Mouse (Mus musculus) neural tube, embryonic 14.5 days (tissue): ENCODE results near the gene Idh3a. TPM values are rescaled to one million over a fixed set of nuclear protein-coding genes. Genes with fewer than 3 reads are reported as not detected.
A peak's percentile ranks its signal among the peaks of the same experiment; 100 is the strongest.

Source experiments
- ATAC-seq: fragments of 200-750 bp; cut with Nextera tagmentation; 2 replicates; pipeline ENCODE4 v1.8.0; 2017; ENCODE audit warnings: low read depth, mild to moderate bottlenecking, moderate TSS enrichment, moderate library complexity
- H3K27ac ChIP-seq: fragments of 300-500 bp; sonication (generic); 2 replicates; pipeline ENCODE4 v1.5.1; 2014; ENCODE audit warnings: low read depth, mild to moderate bottlenecking, control low read depth, low read length, moderate library complexity, mixed read lengths
- H3K27me3 ChIP-seq: fragments of 300-500 bp; sonication (generic); 2 replicates; pipeline ENCODE4 v1.6.1; 2014; ENCODE audit warnings: low read length; ENCODE audit not compliant: control insufficient read depth, insufficient read depth
- H3K36me3 ChIP-seq: fragments of 300-500 bp; sonication (generic); 2 replicates; pipeline ENCODE4 v1.6.1; 2014; ENCODE audit warnings: low read length, mixed read lengths; ENCODE audit not compliant: control insufficient read depth, insufficient read depth
- H3K4me1 ChIP-seq: fragments of 300-500 bp; sonication (generic); 2 replicates; pipeline ENCODE4 v1.6.1; 2014; ENCODE audit warnings: low read length; ENCODE audit not compliant: control insufficient read depth, insufficient read depth
- H3K4me2 ChIP-seq: fragments of 300-500 bp; sonication (generic); 2 replicates; pipeline ENCODE4 v1.6.1; 2014; ENCODE audit warnings: mild to moderate bottlenecking, low read depth, low read length, control low read depth
- H3K4me3 ChIP-seq: fragments of 300-500 bp; sonication (generic); 2 replicates; pipeline ENCODE4 v1.5.1; 2014; ENCODE audit warnings: low read depth, low read length, control low read depth, mixed read lengths
- H3K9ac ChIP-seq: fragments of 300-500 bp; sonication (generic); replicated peaks from 2 replicates; pipeline ENCODE4 v1.6.1; 2014; ENCODE audit warnings: low read depth, mild to moderate bottlenecking, control low read depth, low read length, mixed read lengths
- H3K9me3 ChIP-seq: fragments of 300-500 bp; sonication (generic); 2 replicates; pipeline ENCODE4 v1.6.1; 2016; ENCODE audit warnings: low read length; ENCODE audit not compliant: control insufficient read depth
- WGBS: fragments of 180-500 bp; shearing (Covaris S2); extraction: QIAGEN DNeasy Blood & Tissue Kit; methylation state at CpG from one replicate; pipeline ENCODE4 v1.1.7; 2014; 5-methylcytosine and 5-hydroxymethylcytosine counted together
- polyA plus RNA-seq: library from polyadenylated mRNA; unstranded; fragments of >200 nt; fragmentation: Nextera tagmentation; extraction: Ambion mirVana; gene quantifications from 2 replicates; pipeline ENCODE4 v1.2.1, GENCODE M21; 2014

Gene Idh3a
- polyA plus RNA-seq, 1 experiment from 2014 or later, result 178 TPM

DNA sequence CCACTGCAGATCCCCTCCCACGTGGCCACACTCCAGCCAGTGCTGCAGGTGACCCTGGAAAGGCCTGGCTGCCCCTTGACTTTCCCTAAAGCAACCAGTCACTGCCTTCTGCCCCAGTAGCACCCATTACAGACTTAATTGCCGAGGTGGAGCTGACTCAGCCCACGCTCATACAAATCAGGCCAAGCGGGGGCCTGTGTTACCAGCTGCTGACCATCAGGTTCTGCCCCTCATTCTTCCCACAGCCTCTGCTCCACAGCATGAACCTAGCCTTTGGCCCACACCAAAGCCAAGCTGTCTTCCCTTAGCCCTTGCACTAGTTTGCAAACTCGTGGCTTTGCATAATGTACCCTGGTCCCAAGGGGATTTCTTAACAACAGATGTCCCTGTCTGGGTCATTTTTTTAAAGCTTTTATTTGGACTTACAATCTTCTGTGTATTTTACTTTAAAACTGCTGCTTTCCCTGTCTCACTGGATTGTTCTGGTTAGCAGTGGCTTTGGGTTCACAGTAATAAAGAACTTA is 18.1 kb downstream of the Idh3a start:
- H3K27me3 ChIP-seq, result no peaks in the 10 kb centered on the region
- H3K27ac ChIP-seq, result no peak overlapping the region
- H3K36me3 ChIP-seq, result peaks cover 44% of the 10 kb centered on the region
- 53% methylated on average over 5 of the region's 5 CpGs for WGBS
- H3K4me3 ChIP-seq, result no peak overlapping the region
- H3K9ac ChIP-seq, result no peak overlapping the region
- ATAC-seq, result no peak
- H3K4me2 ChIP-seq, result no peak overlapping the region
- H3K4me1 ChIP-seq, result no peaks in the 10 kb centered on the region
- H3K9me3 ChIP-seq, result no peaks in the 10 kb centered on the region

DNA sequence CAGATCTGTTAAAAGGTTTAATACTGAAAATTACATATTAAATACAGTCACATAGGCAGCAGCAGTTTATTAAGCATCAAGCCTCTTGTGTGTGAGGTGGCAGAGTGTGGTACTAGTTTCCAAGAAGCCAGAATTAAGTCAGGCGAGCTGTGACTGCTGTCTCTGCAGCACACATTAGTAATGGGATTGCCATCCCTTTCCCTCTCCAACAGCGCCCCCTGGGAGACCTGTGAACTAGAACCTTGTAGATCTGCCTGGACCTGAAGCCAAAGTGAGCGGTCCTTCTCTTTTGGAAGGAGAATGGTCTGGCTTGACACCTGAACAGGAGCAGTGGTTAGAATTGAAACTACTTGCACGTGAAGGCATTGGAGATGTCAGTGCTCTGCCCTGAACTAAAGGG is 18.8 kb downstream of the Idh3a start:
- Histone ChIP-seq H3K4me1 (no peaks in the 10 kb centered on the region), H3K27me3 (no peaks in the 10 kb centered on the region), H3K4me3 (no peak overlapping the region), H3K27ac (no peak overlapping the region), H3K9ac (no peak overlapping the region), H3K9me3 (no peaks in the 10 kb centered on the region), H3K4me2 (no peak overlapping the region), H3K36me3 (peaks cover 38% of the 10 kb centered on the region)
- 65% methylated on average over 4 of the region's 4 CpGs for WGBS
- no peak for ATAC-seq

DNA sequence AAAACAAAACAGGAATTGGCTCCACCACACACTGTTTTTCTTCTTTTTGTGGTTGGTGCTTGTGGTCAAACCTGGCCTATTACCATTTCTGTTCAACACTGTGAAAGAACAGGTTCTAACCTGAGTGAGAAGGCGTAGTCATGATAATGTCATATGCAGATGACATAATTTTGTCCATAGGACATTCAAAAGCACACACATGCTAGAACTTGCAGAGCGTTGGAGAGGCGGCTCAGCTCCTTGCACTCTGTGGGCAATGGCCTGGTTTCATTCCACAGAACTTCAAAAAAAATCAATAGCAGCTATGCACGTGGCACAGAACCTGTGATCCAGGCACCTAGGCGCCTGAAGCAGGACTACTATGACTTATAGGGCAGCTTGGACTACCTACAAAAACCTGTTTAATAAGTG is 26.7 kb downstream of the Idh3a start:
- Histone ChIP-seq H3K4me3 (no peak overlapping the region), H3K4me1 (no peaks in the 10 kb centered on the region), H3K9me3 (no peaks in the 10 kb centered on the region), H3K9ac (no peak overlapping the region), H3K27ac (no peak overlapping the region), H3K4me2 (no peak overlapping the region), H3K36me3 (no peaks in the 10 kb centered on the region), H3K27me3 (no peaks in the 10 kb centered on the region)
- no peak for ATAC-seq
- 85% methylated on average over 5 of the region's 5 CpGs for WGBS

DNA sequence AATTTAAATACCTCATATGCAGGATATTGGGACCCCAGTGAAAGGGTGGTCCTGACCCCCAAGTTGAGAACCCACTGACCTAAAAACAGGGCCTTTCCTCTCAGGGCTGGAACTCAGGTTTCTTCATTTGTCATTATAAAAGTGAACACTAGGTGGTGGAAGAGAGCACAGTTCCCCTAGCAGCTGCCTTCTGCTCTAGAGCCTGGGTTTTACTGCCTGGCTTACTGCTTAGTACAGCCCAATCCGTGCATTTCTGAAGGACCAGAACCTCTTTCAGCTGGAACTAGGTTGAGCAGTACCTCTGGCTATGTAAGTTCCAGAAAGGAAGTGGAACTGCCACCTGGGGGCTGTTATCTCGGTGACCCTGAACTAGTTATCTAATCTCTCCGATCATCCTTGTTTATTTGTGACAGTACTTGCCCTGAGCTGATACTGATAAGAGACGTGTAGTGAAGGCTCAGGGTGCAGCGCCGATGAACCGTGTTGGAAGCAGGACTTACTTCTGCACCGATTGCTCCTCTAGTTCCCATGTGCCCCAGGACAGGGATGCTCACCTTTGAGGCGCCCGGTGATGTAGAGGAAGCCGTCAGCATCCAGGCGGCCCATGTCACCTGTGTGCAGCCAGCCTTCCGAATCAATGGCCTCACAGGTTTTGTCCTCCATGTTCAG is 28.2 kb downstream of the Idh3a start:
- peak; percentile 72; the same call in 1 of the 2 replicates for ATAC-seq
- Histone ChIP-seq H3K9me3 (no peaks in the 10 kb centered on the region), H3K4me2 (no peak overlapping the region), H3K27ac (no peak overlapping the region), H3K9ac (no peak overlapping the region), H3K4me1 (no peaks in the 10 kb centered on the region), H3K36me3 (no peaks in the 10 kb centered on the region), H3K4me3 (no peak overlapping the region), H3K27me3 (no peaks in the 10 kb centered on the region)
- WGBS, result 77% methylated on average over 13 of the region's 13 CpGs

DNA sequence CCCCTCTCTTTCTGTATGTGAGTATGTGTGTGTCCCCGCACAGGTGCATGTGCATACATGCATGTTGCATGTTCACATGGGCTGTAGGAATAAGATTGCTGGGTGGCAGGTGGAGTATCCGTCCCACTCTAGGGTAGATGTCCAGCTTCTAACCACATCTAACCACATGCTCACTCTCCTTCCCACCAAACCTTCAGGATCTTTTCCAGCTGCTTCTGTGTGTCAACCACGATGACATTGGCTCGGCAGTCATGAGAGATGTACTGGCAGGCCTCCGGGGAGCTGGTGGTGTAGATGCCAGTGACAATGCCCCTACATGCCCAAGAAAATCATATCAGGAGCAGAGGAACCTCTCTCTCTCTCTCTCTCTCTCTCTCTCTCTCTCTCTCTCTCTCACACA is 41.1 kb downstream of the Idh3a start:
- H3K9ac ChIP-seq, result no peak overlapping the region
- H3K27me3 ChIP-seq, result no peaks in the 10 kb centered on the region
- H3K4me1 ChIP-seq, result no peaks in the 10 kb centered on the region
- H3K4me2 ChIP-seq, result no peak overlapping the region
- H3K27ac ChIP-seq, result no peak overlapping the region
- H3K36me3 ChIP-seq, result no peaks in the 10 kb centered on the region
- no peak for ATAC-seq
- WGBS, result 95% methylated on average over 5 of the region's 5 CpGs
- H3K4me3 ChIP-seq, result no peak overlapping the region
- no peaks in the 10 kb centered on the region for H3K9me3 ChIP-seq

DNA sequence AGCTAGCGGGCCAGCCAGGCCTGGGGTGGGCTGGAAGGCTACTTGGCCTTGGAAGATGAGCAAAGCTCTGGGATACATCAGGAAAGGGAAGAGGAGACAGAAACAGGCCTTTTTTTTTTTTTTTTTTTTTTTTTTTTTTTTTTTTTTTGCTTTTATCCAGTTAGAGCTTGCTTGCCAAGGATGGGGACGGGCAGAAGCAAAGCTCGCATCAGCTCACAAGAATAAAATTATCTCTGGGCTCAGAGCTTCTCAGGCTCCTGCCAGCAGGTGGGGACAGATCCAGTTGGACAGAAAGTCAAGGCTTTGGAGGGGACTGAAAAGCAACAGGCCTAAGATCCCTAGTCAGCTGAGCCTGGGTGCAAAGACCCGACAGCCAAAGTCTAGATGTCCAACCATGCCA is 42.6 kb downstream of the Idh3a start:
- no peak overlapping the region for H3K9ac ChIP-seq
- 89% methylated on average over 4 of the region's 4 CpGs for WGBS
- H3K4me2 ChIP-seq, result no peak overlapping the region
- ATAC-seq, result no peak
- no peaks in the 10 kb centered on the region for H3K9me3 ChIP-seq
- no peak overlapping the region for H3K27ac ChIP-seq
- no peaks in the 10 kb centered on the region for H3K36me3 ChIP-seq
- no peak overlapping the region for H3K4me3 ChIP-seq
- no peaks in the 10 kb centered on the region for H3K27me3 ChIP-seq
- H3K4me1 ChIP-seq, result no peaks in the 10 kb centered on the region

DNA sequence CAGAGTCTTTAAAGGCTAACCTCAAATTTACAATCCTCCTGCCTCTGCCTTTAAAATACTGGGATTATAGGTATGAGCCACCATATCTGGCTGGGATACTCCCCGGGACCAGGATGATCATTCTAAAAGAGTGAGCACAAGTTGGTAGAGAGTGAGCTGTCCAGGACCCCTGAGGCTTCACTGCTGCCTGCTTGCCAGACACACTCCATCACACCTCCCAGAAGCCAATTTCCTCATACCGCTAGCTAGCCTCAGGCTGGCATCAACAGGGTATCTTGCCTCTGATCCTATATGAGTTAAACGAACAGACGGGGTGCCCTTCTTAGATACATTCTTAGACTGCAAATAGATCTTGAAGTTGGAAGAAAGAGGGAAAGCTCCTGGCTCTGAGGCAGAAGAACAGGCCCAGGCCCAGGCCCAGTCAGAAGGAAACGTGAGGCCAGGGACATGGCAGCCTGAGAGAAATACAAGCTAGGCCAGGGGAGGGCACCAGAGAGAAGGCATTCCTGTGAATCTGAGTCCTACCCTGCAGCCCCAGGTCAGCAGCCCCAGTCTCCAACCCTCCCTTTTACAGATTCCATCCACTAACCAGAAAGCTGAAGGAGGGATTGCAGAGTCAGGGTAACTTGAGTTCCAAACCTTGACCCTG is 43.6 kb downstream of the Idh3a start:
- no peak for ATAC-seq
- Histone ChIP-seq H3K27me3 (no peaks in the 10 kb centered on the region), H3K36me3 (no peaks in the 10 kb centered on the region), H3K9ac (no peak overlapping the region), H3K27ac (no peak overlapping the region), H3K4me3 (no peak overlapping the region), H3K9me3 (no peaks in the 10 kb centered on the region), H3K4me1 (no peaks in the 10 kb centered on the region), H3K4me2 (no peak overlapping the region)
- 79% methylated on average over 5 of the region's 5 CpGs for WGBS

DNA sequence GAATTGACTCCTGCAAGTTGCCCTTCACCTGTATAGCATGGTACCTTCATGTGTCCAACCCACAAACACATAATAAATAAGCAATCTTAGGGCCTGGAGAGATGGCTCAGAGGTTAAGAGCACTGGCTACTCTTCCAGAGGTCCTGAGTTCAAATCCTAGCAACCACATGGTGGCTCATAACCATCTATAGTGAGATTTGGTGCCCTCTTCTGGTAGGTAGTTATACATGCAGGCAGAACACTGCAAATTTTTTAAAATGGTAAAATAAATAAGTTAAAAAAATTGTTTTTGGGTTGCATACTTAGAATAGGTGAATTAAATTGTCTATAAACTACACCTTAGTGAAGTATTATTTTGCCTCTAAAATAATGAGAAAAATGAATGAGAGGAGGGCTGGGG is 44.8 kb downstream of the Idh3a start:
- Histone ChIP-seq H3K36me3 (no peaks in the 10 kb centered on the region), H3K9me3 (no peaks in the 10 kb centered on the region), H3K4me2 (no peak overlapping the region), H3K27me3 (no peaks in the 10 kb centered on the region), H3K4me3 (no peak overlapping the region), H3K9ac (no peak overlapping the region), H3K4me1 (no peaks in the 10 kb centered on the region), H3K27ac (no peak overlapping the region)
- no peak for ATAC-seq

DNA sequence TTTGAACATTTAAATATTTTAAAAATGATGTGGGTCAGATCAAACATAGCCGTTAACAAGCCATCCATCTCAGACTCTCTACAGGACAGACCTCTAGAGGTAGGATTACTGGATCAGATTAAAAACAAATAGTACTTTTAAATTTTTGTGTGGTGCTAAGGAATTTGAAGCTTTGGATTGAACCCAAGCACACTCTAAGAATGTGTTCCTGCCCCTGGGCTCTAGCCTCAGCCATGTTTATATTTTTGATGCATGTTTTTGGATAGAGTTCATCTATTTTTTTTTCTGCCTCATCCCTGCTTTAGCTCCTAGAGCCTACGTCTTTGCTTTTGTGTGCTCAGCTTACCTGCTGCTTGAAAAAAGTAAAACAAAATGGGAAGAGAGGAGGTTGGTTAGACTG is 47.3 kb downstream of the Idh3a start:
- 99% methylated on average over 2 of the region's 2 CpGs for WGBS
- no peak overlapping the region for H3K4me3 ChIP-seq

More for the DNA sequence above, 47.3 kb downstream of the Idh3a start:
- Histone ChIP-seq H3K27ac (no peak overlapping the region), H3K9me3 (no peaks in the 10 kb centered on the region), H3K9ac (no peak overlapping the region), H3K27me3 (no peaks in the 10 kb centered on the region), H3K4me2 (no peak overlapping the region), H3K36me3 (no peaks in the 10 kb centered on the region), H3K4me1 (no peaks in the 10 kb centered on the region)
- ATAC-seq, result no peak
